22 mouse cellular contexts compared by ENCODE assay signal in the genomic region with DNA sequence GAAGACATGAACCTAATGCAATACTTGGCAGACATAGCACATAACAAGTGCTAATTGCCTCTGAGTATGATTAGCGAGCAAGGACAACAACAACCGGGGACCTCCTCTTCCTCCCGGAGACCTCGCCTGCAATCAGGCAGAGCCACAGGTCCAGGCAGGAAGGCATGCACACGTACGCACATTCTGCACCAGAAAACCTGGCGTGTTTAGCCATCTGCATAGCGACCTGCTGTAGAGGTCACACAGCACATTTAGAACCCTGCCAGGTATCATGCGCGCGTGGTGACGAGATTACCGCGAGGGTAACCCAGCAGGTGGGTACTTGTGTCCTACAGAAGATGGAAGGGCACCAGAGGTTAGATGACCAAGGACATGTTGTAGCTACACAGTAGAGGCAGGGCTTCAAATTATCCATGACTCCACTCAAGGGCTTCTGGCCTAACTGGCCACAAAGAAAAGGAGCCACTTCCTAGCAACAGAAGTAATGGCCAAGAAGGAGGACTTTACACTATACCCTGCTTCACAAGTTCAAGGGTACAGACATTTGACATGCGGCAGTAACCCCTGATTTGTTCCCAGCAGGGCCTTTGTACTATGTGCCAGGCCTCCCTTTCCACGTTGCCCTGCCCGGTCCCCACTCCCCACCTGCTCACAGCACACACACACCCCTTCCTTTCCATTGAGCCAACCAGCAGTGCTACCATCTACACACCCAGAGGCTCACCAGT. TPM values are rescaled to one million over a fixed set of nuclear protein-coding genes. Genes with fewer than 3 reads are reported as not detected.
DNase-seq lines count a peak whose midpoint lies in the region; ATAC-seq lines count a peak whose summit lies in the region.
"Had no signal": no experiment of that assay in that cellular context is flagged by ENCODE, and none has a peak within 500 bp of the region (broad histone marks: within the 10 kb centered on the region; RNA-seq: fewer than 3 reads in every experiment).

No protein-coding gene starts in this region.

- no peak overlapping the region for H3K4me3 ChIP-seq in heart, embryonic 10.5 days
- H3K4me3 ChIP-seq in kidney, embryonic 16.5 days (ENCODE audit: low read length) = no peak overlapping the region
- H3K4me3 ChIP-seq in brown adipose tissue, adult 24 weeks (ENCODE audit: insufficient read depth, low read depth, low read length) = no peak overlapping the region
- H3K4me3 ChIP-seq: erythroblast, embryonic 14.5 days; hindbrain, embryonic 10.5 days; lung, embryonic 15.5 days; midbrain, embryonic 10.5 days; myocyte; neural tube, embryonic 12.5 days had no signal

- 94% methylated on average over 17 of the region's 17 CpGs for WGBS in heart, embryonic 10.5 days
- 83% methylated on average over 17 of the region's 17 CpGs for WGBS in kidney, embryonic 16.5 days

- no peak for ATAC-seq in kidney, embryonic 16.5 days (ENCODE audit: low FRiP score, low TSS enrichment)
- ATAC-seq: CD4-positive, CD25-positive, alpha-beta regulatory T cell, adult 4 months; intestine, postnatal 0 days had no signal

- no peak overlapping the region for H3K4me2 ChIP-seq in kidney, embryonic 16.5 days (replicated peaks; ENCODE audit: low read depth, low read length)
- H3K4me2 ChIP-seq: lung, embryonic 15.5 days; neural tube, embryonic 12.5 days had no signal

- intact Hi-C loops in heart, postnatal 10 days (cut with DNase I) = no loop called here

- no peak overlapping the region for H3K9ac ChIP-seq in kidney, embryonic 16.5 days (replicated peaks; ENCODE audit: low read length)
- H3K9ac ChIP-seq: lung, embryonic 15.5 days; neural tube, embryonic 12.5 days had no signal

- H3K9me3 ChIP-seq in heart, embryonic 10.5 days = no peaks in the 10 kb centered on the region
- H3K9me3 ChIP-seq in kidney, embryonic 16.5 days (ENCODE audit: low read length) = no peaks in the 10 kb centered on the region
- H3K9me3 ChIP-seq: hindbrain, embryonic 10.5 days; lung, embryonic 15.5 days; midbrain, embryonic 10.5 days; neural tube, embryonic 12.5 days had no signal

- no peak overlapping the region for H3K27ac ChIP-seq in heart, embryonic 10.5 days
- no peak overlapping the region for H3K27ac ChIP-seq in kidney, embryonic 16.5 days (ENCODE audit: low read length)
- peak overlapping the region; percentile 82 for H3K27ac ChIP-seq in brown adipose tissue, adult 24 weeks (replicated peaks; ENCODE audit: low read depth, low read length)
- H3K27ac ChIP-seq: kidney, postnatal 0 days; lung, embryonic 15.5 days; neural tube, embryonic 12.5 days had no signal

- H3K36me3 ChIP-seq in heart, embryonic 10.5 days = peaks cover 3% of the 10 kb centered on the region; the same call in 1 of the 2 replicates
- H3K36me3 ChIP-seq in kidney, embryonic 16.5 days (ENCODE audit: insufficient read depth, low read length) = no peaks in the 10 kb centered on the region
- H3K36me3 ChIP-seq: lung, embryonic 15.5 days; midbrain, embryonic 10.5 days; neural tube, embryonic 12.5 days had no signal

- H3K27me3 ChIP-seq in heart, embryonic 10.5 days (ENCODE audit: insufficient read depth, poor library complexity, severe bottlenecking) = no peaks in the 10 kb centered on the region
- no peaks in the 10 kb centered on the region for H3K27me3 ChIP-seq in kidney, embryonic 16.5 days (ENCODE audit: insufficient read depth, low read length)
- H3K27me3 ChIP-seq: lung, embryonic 15.5 days; neural tube, embryonic 12.5 days had no signal

- peak; percentile 21 for DNase-seq in gastrocnemius, postnatal 25 days
- DNase-seq in gastrocnemius, postnatal 10 days = no peak
- DNase-seq in heart, postnatal 10 days = peak; percentile 40 to 43
- DNase-seq in heart, embryonic 10.5 days (ENCODE audit: low spot score) = no peak
- peak; percentile 15 for DNase-seq in kidney, postnatal 14 days
- DNase-seq in testis, postnatal 14 days (ENCODE audit: low spot score) = no peak
- DNase-seq: layer of hippocampus, adult 9-11 months; liver; spleen, adult 18-20 months; thymus, adult 18-20 months; thymus, postnatal 25 days had no signal

- peaks cover 22% of the 10 kb centered on the region for H3K4me1 ChIP-seq in heart, embryonic 10.5 days
- peaks cover 5% of the 10 kb centered on the region; the same call in 1 of the 2 replicates for H3K4me1 ChIP-seq in kidney, embryonic 16.5 days (ENCODE audit: insufficient read depth, low read length)
- peaks cover 20% of the 10 kb centered on the region for H3K4me1 ChIP-seq in brown adipose tissue, adult 24 weeks (ENCODE audit: control insufficient read depth, insufficient read depth, insufficient read length, low read length)
- H3K4me1 ChIP-seq: neural tube, embryonic 12.5 days had no signal

RNA-seq across cellular contexts. Expression of gene Pdia5, which starts 18.7 kb away (rescaled TPM):
- 1 to 10 TPM; 3.1 to 5.0 TPM for total RNA-seq in gastrocnemius, postnatal 25 days (2021)
- total RNA-seq in gastrocnemius, postnatal 10 days (2021) = 10 to 100 TPM in 1 of 2 experiments, 1 to 10 TPM in 1; 7.5 to 12.4 TPM
- 10 to 100 TPM in 1 of 2 experiments, 1 to 10 TPM in 1; 8.6 to 11.5 TPM for total RNA-seq in heart, postnatal 10 days (2021)
- polyA plus RNA-seq in heart, embryonic 10.5 days (2016; fragmentation: Nextera tagmentation; extraction: Ambion mirVana) = 33.7 and 49.0 TPM in 2 replicates
- polyA plus RNA-seq in kidney, embryonic 16.5 days (2015; fragmentation: Nextera tagmentation; extraction: Ambion mirVana) = 52.5 and 62.0 TPM in 2 replicates
- 5.0 and 8.2 TPM in 2 replicates for polyA plus RNA-seq in brown adipose tissue, adult 24 weeks (2012; ENCODE audit: insufficient read depth, insufficient read length, missing spikeins)
- polyA plus RNA-seq: CD4-positive, CD25-positive, alpha-beta regulatory T cell, adult 4 months had no signal

Comparison
In these comparisons a context has a peak if more than half of its experiments do, and no peak if none do; other contexts are left out.
1. DNase-seq: peak in gastrocnemius, postnatal 25 days (single experiment), heart, postnatal 10 days (2 of 2) and kidney, postnatal 14 days (single experiment); none in gastrocnemius, postnatal 10 days (single experiment), heart, embryonic 10.5 days (single experiment) and testis, postnatal 14 days (single experiment).